Mouse (Mus musculus) liver, embryonic 14.5 days (tissue): ENCODE results near the gene Gm28035. TPM values are rescaled to one million over a fixed set of nuclear protein-coding genes. Genes with fewer than 3 reads are reported as not detected.
A peak's percentile ranks its signal among the peaks of the same experiment; 100 is the strongest.

Experiments used
- ATAC-seq: fragments of 200-750 bp; cut with Nextera tagmentation; 2 replicates; pipeline ENCODE4 v1.8.0; 2017; ENCODE audit warnings: moderate number of reproducible peaks, mild to moderate bottlenecking, moderate library complexity; ENCODE audit not compliant: insufficient read depth
- DNase-seq, 3 experiments: peaks; one replicate each; pipeline ENCODE4 v3.0.0-alpha.2; 2012 to 2013; ENCODE audit warnings: low read depth in 3 of 3, low spot score in 3 of 3
- H3K27ac ChIP-seq: fragments of 300-500 bp; sonication (generic); 2 replicates; pipeline ENCODE4 v1.5.1; 2014; ENCODE audit warnings: moderate library complexity, mild to moderate bottlenecking, control low read depth, inconsistent platforms
- H3K27me3 ChIP-seq: fragments of 300-500 bp; sonication (generic); 2 replicates; pipeline ENCODE4 v1.6.1; 2014; ENCODE audit warnings: mild to moderate bottlenecking, low read length, moderate library complexity; ENCODE audit not compliant: control insufficient read depth, insufficient read depth
- H3K36me3 ChIP-seq: fragments of 300-500 bp; sonication (generic); replicated peaks from 2 replicates; pipeline ENCODE4 v1.6.1; 2014; ENCODE audit warnings: low read depth; ENCODE audit not compliant: control insufficient read depth, insufficient read depth
- H3K4me1 ChIP-seq, 2 experiments: fragments of 200-500 bp in 1 of 2; fragments of 300-500 bp in 1 of 2; sonication (generic) in 1 of 2; replicated peaks; 2 replicates each; pipeline ENCODE4 v1.6.1; 2012 to 2014; ENCODE audit warnings: antibody characterized with exemption in 1 of 2, inconsistent platforms in 1 of 2, low read length in 1 of 2; ENCODE audit not compliant: control insufficient read depth in 2 of 2, insufficient read depth in 2 of 2
- H3K4me2 ChIP-seq: fragments of 300-500 bp; sonication (generic); 2 replicates; pipeline ENCODE4 v1.6.1; 2014; ENCODE audit warnings: low read depth, mild to moderate bottlenecking, control low read depth, moderate library complexity
- H3K4me3 ChIP-seq, 2 experiments: fragments of 200-500 bp in 1 of 2; fragments of 300-500 bp in 1 of 2; sonication (generic) in 1 of 2; 2 replicates each; pipeline ENCODE4 v1.5.1; 2012 to 2014; ENCODE audit warnings: low read depth in 2 of 2, low read length in 2 of 2, mild to moderate bottlenecking in 2 of 2, control low read depth in 1 of 2, inconsistent platforms in 1 of 2, moderate library complexity in 1 of 2; ENCODE audit not compliant: insufficient read depth in 1 of 2
- H3K9ac ChIP-seq: fragments of 300-500 bp; sonication (generic); replicated peaks from 2 replicates; pipeline ENCODE4 v1.6.1; 2014; ENCODE audit warnings: mild to moderate bottlenecking, control low read depth, moderate library complexity
- H3K9me3 ChIP-seq: fragments of 300-500 bp; sonication (generic); 2 replicates; pipeline ENCODE4 v1.6.1; 2016; ENCODE audit warnings: low read length, mixed read lengths; ENCODE audit not compliant: control insufficient read depth
- CTCF ChIP-seq: IDR thresholded peaks from 2 replicates; pipeline ENCODE4 v1.5.1; 2016; ENCODE audit warnings: antibody characterized with exemption, low read depth, control low read depth
- EP300 ChIP-seq: IDR thresholded peaks from 2 replicates; pipeline ENCODE4 v1.6.1; 2016; ENCODE audit warnings: antibody characterized with exemption, low read depth
- WGBS: fragments of 180-500 bp; shearing (Covaris S2); extraction: QIAGEN DNeasy Blood & Tissue Kit; methylation state at CpG from one replicate; pipeline ENCODE4 v1.1.7; 2014; ENCODE audit not compliant: insufficient replicate concordance; 5-methylcytosine and 5-hydroxymethylcytosine counted together
- polyA plus RNA-seq, 2 experiments: library from polyadenylated mRNA; depleted of rRNA in 1 of 2; stranded (reverse) in 1 of 2; unstranded in 1 of 2; fragments of >200 nt; fragmentation: Nextera tagmentation in 1 of 2; extraction: Ambion mirVana in 1 of 2; gene quantifications; 2 replicates each; pipeline versions ENCODE4 v1.2.1 to v1.2.3; 2012 to 2014

Gm28035 gene
- polyA plus RNA-seq, 2 experiments = 1.1 TPM; not detected in 1

DNA sequence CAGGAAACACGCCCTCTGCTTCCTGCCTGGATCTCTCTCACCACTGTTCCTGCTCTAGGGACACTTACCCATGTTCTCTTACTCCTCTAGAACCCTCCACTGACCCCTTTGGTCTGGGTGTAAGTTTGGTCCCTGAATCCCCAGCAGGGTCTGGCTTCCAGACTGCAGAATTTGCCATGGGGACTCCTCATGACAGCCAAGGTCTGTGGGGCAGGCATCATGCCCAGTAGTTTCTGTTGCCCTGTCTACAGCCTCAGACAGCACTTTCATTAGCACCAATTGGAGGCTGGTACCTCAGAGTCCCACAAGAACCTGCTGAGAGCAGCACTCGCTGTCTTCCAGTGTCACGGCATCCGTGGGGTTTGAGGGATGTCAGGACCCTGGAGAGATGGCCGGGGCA, 32.5 kb upstream of the Gm28035 start:
- Histone ChIP-seq H3K4me2 (no peak overlapping the region), H3K36me3 (no peaks in the 10 kb centered on the region), H3K4me1 (peaks cover 3 to 16% of the 10 kb centered on the region in 2 experiments; a peak in 3 of 4 replicates), H3K9ac (no peak overlapping the region), H3K27ac (no peak overlapping the region), H3K4me3 (no peak overlapping the region), H3K27me3 (no peaks in the 10 kb centered on the region), H3K9me3 (no peaks in the 10 kb centered on the region)
- TF ChIP-seq CTCF = no peak
- TF ChIP-seq EP300 = no peak
- WGBS = 66% methylated on average over 5 of the region's 5 CpGs
- no peak for DNase-seq
- ATAC-seq = no peak

DNA sequence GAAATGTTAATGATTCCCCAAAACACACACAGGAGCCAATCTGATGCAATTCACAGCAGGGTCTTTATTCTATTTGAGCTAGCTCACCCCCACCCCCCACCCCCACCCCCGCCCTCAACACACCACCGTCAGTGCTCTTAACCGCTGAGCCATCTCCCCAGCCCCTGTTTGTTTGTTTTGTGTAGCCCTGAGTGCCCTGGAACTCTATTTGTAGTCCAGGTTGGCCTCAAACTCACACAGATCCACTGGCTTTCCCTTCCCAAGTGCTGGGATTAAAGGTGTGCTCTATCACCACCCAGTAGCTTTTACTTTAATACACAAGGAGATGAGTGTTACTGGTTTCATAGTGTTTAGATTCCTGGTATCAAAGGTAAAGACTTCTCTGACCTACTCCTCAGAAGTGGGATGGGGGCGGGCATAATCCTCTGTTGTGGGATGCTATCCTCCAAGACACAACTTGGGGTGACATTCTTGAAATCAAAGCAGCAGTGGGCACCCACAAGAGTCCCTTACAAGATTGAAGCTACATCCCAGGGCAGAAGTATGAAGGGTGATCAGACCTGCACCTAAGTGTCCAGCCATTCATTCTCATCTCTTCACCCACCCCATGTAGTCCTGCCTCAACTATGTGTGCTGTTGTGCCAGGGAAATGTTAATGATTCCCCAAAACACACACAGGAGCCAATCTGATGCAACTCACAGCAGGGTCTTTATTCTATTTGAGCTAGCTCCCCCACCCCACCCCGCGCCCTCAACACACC, 28.8 kb upstream of the Gm28035 start:
- Histone ChIP-seq H3K4me2 (no peak overlapping the region), H3K4me3 (no peak overlapping the region), H3K9me3 (no peaks in the 10 kb centered on the region), H3K4me1 (peaks cover 0 to 5% of the 10 kb centered on the region in 2 experiments; a peak in 2 of 4 replicates), H3K36me3 (no peaks in the 10 kb centered on the region), H3K9ac (no peak overlapping the region), H3K27ac (no peak overlapping the region), H3K27me3 (no peaks in the 10 kb centered on the region)
- TF ChIP-seq EP300 (no peak), CTCF (no peak)
- WGBS = 50% methylated on average over 6 of the region's 6 CpGs
- ATAC-seq = peak; percentile 26; the same call in 1 of the 2 replicates
- DNase-seq = no peak

DNA sequence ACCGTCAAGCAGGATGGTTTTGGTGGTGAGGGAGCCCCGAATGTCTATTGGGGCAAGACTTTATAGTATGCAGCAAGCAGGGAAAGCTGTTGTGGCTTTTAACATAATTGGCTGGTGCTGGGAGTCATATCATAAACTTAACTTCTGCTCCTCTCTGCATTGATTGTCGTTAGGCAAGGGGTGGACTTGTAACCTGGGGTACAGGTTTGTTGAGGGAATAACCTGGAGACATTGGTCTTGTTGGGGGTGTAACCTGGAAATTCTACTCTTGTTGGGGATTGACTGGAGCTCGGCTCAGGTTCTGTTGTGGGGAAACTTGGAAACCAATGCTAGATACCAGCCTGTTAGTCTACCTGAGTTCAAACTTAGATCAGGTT, 28.2 kb upstream of the Gm28035 start:
- no peaks in the 10 kb centered on the region for H3K27me3 ChIP-seq
- H3K9me3 ChIP-seq = no peaks in the 10 kb centered on the region
- H3K36me3 ChIP-seq = no peaks in the 10 kb centered on the region
- peaks cover 0 to 4% of the 10 kb centered on the region in 2 experiments; a peak in 1 of 4 replicates for H3K4me1 ChIP-seq
- no peak for DNase-seq
- ATAC-seq = no peak
- H3K27ac ChIP-seq = no peak overlapping the region
- no peak overlapping the region for H3K4me3 ChIP-seq
- H3K9ac ChIP-seq = no peak overlapping the region
- TF ChIP-seq EP300 (no peak), CTCF (no peak)
- no peak overlapping the region for H3K4me2 ChIP-seq
- 50% methylated on average over 4 of the region's 4 CpGs for WGBS

GRCm38 (mm10) chr2:30212951-30213350, 27.4 kb upstream of the Gm28035 start:
- Histone ChIP-seq H3K36me3 (no peaks in the 10 kb centered on the region), H3K4me2 (no peak overlapping the region), H3K4me1 (peaks cover 0 to 4% of the 10 kb centered on the region in 2 experiments; a peak in 1 of 4 replicates), H3K4me3 (no peak overlapping the region), H3K9ac (no peak overlapping the region), H3K9me3 (no peaks in the 10 kb centered on the region), H3K27me3 (no peaks in the 10 kb centered on the region), H3K27ac (no peak overlapping the region)
- WGBS = 59% methylated on average over 1 of the region's 1 CpGs
- no peak for TF ChIP-seq CTCF
- TF ChIP-seq EP300 = no peak
- ATAC-seq (no peak), DNase-seq (no peak)

- Histone ChIP-seq H3K4me3 (no peak overlapping the region), H3K27me3 (no peaks in the 10 kb centered on the region), H3K4me1 (peaks cover 0 to 4% of the 10 kb centered on the region in 2 experiments; a peak in 1 of 4 replicates), H3K9me3 (no peaks in the 10 kb centered on the region), H3K27ac (no peak overlapping the region), H3K9ac (no peak overlapping the region), H3K4me2 (no peak overlapping the region), H3K36me3 (no peaks in the 10 kb centered on the region)
- 67% methylated on average over 3 of the region's 3 CpGs for WGBS
- DNase-seq (no peak), ATAC-seq (no peak)
- TF ChIP-seq EP300 = no peak
- no peak for TF ChIP-seq CTCF
Measured at GRCm38 (mm10) chr2:30214745-30215144, 25.6 kb upstream of the Gm28035 start.
